Mouse (Mus musculus) megakaryocyte, adult 5-6 weeks (primary cell): ENCODE measurements around the gene Mfap3. TPM values are rescaled to one million over a fixed set of nuclear protein-coding genes. Genes with fewer than 3 reads are reported as not detected.
"Not testable (repeated sequence)": the region's sequence is repeated elsewhere in the genome, so short reads cannot be mapped to it uniquely, and the experiment has no call there.

Source experiments
- ATAC-seq: 2 replicates; pipeline ENCODE4 v1.8.0; 2016; ENCODE audit warnings: mild to moderate bottlenecking, inconsistent platforms; ENCODE audit not compliant: poor library complexity, severe bottlenecking
- total RNA-seq, 2 experiments: library from RNA; stranded (forward) in 1 of 2; stranded (reverse) in 1 of 2; fragments of 153-499, 151-499 nt in 1 of 2; fragments of 221-1000, 200-1000 nt in 1 of 2; gene quantifications; 2 replicates each; pipeline versions ENCODE4 v1.2.3 to v1.2.4; 2015 to 2017

The Mfap3 gene
- total RNA-seq, 2 experiments from 2014 or later = 36.4 to 39.9 TPM

DNA sequence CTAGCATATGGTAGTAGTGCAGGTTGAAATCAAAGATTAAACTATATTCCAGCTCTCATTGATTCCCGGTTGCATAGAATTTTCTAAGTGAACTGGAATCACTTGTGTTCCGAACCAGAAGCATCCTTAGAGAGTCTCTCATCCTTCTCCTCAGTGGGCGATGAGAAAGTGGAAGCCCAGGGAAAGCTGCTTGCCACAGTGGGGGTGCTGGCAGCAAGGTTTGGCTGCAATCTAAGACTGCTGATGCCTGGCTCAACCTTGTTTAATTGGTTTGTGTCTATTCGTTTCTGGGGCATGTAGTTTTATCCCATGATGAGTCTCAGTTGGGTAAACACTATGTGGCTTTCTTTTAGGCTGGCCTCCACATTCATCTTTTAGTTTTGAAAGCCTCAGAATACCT lies 9.0 kb downstream of the Mfap3 start:
- ATAC-seq = no peak

DNA sequence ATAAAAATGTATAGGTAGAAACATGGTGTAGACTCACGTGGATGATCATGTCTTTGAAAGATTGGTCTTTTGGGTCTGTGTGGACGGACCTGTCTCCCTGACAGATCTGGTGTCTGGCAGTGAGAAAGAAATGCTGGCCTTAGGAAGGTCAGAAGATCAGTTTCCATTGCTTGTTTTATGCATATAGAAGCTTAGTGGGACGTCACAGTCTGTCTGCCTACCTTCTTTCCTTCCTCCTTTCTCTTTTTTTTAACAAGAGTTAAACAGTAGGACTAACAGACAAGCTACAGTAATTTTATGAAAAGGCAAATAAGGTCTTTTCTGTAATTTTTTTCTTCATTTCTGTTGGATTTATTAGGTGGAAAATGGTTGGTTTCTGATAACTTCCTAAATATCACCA lies 10.6 kb downstream of the Mfap3 start:
- ATAC-seq = no peak

DNA sequence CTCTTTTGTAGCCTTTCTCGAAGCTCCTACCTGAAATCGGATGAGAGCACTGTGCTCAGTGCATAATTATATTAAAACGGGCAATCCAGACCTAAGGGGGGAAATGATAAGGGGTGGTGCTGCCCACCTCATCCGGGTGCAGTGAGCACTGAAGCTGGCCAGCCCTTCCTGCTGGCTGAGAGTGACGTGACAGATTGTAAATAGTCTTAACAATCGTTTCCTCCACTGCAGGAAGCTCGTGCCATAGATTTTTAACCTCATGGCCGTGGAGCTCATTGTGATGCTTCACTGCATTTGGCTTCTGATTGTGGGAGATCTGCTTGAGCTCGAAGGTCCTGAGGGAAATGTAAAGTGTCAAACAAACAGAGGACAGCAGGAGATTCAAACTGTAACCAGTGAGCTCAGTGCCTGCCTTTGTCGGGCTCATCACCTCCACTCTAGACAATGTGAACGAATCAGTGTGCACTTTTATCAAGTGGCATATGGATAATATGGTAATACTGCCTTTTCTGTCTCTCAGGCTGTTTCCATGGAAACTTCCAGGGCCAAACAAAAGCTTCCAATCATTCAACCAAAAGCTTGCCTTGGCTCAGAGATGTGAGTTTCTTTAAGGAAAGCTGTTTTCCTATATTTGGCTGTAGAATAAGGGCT lies 13.0 kb downstream of the Mfap3 start:
- ATAC-seq = no peak

DNA sequence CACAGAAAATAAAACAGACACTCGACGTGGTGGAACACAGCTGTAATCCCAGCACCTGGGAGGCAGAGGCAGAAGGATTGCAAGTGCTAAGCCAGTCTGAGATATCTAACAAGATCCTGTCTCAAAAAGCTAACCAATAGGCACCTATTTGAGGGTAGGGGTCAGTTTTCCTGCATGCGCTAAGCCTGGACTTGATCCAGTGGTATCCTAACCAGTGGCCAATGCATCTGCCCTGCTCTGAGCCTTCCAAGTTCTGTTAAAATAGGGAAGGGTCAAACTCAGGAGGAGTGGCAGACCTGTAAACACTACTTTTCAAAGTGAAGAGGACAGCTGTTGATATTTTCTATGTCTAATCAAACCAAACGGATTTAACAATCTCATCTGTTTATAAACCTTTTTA lies 13.8 kb downstream of the Mfap3 start:
- ATAC-seq = no peak

DNA sequence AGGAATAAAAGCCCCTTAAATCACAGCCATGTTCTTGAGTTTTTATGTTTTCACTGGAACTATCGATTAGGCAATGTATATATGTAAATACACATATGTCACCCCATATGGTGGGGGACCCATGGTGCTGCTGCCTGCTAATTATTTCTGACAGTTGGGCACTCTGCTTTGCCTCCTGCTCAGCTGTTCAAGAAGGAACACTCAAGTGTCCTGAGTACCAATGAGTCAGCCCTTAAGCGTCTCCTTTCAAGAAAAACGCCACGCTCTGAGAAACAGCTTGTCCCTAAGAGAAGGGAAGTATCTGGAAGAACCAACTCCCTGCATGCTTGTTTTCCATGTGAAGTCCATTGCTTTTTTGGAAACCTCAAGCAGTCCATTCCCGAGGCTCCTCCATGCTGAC lies 17.4 kb downstream of the Mfap3 start:
- ATAC-seq = no peak

DNA sequence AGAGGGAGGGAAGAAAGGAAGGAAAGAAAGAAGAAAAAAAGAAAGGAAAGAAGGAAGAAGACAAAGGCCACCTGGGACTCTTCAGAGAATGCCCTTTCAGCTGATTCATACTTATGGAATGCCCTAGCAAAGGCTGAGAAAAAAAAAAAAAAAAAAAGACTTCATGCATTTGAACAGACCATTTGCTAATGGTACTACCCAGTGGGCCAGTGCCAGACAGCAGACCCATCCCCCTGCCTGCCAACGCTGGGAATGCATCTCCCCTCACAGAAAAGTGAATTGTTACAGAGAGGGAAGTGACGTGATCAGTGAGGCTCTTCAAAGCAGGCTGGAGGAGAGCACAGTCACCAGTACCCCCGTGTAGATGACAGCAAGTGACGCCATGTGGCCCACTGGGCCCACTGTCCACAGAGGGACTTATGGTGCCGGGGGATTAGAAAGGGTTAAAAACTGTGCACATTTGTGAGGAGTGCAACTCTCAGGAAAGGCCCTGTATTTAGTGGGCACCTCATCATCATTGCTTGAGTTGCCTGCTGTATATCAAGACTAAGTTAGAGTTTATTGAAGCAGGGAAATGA lies 21.5 kb downstream of the Mfap3 start:
- no peak for ATAC-seq

DNA sequence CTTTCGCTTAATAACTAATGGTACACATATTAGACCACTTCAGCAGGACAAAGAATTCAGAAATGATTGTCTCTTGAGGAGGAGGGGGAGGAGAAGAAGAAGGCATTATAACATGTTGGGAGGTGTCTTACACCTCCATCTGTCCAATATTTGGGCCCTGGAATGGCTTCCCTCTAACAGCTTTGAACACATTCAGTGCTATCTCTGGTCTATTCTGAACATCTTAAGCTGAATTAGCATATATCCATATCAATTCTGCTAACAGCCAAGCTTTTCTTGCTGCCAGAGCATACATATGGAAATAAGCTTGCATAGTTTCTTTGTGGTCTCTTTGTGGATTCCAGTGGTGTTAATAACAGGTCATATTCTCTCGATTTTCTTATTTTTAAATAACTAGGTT lies 22.2 kb downstream of the Mfap3 start:
- ATAC-seq = no peak

DNA sequence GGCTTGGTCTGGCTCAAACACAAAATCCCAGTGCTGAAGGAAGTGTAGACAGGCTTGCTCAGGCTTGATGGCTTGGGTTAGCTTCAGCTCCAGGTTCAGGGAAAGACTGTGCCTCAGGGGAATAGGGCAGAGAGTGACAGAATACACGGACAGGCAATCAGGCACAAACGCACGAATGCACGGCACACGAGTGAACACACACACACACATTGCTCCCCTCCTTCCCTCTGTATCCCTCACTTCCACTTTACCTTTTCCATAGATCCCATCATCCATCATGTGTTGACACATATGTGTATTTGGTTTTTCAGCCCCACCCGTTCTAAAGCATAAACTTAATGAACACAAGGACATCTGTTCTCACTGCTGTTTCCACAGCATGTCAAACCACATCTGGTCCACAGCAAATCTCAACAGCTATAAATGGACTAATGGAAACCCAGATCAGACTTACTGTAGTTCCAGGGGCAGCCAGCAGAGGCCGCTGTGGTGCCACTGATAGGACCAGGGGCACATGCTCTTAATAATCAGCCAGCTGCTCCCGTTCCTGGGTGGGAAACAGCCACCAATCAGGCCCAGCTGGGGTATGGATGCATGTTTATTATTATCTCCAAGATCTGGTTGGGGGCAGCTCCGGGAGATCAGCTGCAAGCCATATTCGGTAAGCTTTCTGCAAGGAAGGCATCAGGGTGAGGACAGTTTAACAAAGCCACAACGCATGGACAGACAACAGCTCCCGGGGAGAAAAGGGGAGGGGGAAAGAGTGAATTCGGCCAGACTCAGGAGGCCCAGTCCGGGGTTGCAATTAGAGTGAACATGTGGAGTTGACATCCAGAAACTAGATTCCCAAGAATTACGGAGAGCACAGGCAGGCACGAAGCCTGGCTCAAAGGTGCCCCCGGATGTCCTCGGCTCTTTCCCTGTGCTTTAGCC lies 30.4 kb downstream of the Mfap3 start:
- peak; percentile 90 for ATAC-seq

DNA sequence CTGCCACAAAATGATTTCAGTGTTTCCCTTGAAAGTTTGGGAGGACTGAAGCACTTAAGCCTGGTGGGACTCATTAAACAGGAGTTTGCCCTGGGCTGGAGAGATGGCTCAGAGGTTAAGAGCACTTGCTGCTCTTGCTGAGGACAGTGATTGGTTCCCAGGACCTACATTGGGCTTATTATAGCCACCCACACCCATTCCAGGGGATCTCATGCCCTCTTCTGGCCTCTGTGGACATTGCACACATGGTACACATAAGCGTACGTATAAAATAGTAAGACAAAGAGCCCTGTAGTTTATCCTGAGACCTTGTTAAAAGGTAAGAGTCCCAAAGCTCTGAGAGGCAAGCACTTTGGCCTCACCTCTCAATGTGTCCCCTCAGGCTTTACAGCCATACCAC lies 31.8 kb downstream of the Mfap3 start:
- no peak for ATAC-seq

DNA sequence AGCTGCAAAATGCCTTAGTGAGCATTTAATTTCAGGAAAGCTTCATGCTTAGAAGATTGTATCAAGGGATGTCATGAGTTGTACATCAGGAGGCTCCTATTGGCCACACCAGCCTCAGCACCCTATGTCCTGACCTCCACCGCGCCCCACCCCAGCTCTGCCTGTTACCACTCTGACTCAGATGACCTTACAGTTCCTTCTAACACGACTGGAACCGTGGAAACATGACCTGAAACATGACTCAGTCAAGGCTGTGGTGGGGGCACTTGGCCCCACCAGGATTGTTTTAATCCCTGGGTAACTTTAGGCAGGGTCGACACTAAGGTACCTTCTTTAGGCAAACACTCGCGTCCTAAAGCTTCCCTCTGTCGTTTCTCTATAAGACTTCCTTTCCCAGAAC lies 32.6 kb downstream of the Mfap3 start:
- ATAC-seq = no peak

DNA sequence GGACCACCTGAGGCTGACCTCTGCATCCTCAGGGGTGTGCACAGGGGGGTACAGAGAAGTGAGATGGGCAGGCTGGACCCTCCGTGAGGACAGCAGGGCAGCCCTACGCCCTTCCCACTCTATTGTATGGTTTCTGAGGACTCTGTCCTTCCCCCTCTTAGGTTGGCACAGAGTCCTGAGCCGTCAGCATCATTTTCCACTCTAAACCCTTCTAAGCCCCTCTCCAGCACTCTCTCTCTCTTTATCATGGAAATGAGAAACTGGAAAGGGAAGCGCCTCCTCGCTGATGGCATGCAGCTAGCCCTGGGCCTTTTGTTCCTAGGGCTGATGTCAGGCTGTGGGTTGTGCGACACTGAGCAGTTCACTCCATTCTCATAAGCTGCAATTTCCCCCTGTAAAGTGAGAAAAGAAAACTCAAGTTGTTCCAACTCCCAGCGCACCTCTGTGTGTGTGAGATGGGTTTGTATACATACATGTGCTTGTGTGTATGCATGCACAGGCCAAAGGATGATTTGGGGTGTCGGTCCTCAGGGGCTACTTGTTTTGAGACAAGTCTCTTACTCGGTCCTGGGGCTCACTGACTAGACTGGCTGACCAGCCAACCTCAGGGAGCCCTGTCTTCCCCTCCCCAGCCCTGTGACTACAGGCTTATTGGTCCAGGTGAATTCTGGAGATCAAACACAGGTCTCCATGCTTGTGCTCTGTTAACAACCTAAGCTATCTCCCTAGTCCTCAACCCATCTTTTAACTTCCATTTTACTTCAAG lies 34.7 kb downstream of the Mfap3 start:
- no peak for ATAC-seq

DNA sequence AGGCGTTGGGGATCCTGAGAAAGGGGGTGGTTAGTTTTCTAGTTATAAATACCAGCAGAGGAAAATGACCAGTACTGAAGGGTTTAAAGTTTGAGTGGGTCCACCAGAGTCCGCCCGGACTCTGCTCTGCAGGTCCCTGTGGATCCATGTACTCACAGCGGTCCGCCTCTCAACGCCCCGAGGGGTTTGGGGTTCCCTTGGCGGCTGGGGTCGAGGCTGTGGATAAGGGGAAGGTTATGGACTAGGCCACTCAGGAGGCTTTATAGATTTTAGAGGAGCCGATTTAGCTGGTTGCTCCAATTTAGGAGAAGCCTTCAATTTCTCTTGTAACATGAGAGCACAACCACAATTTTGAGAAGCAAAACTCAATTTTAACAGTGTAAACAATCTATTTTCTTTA lies 39.5 kb downstream of the Mfap3 start:
- not testable (repeated sequence) for ATAC-seq

DNA sequence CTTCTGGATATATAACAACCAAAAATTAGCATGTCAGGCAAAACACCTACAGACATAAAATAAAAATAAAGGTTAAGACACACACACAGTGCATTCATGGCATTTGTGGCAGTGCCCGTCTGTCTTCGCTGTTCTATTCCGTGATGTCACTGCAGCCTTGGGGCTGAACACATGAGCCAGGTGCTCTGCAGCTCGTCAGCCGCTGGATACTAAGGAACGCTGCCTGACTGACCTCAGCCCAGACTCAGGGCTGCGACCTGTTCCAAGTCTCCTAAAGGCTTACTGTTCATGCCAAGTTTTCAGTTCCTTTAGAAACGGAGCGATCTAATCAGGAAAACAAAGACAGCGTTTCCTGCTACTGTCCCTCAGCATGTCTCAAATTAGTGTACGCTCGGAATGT lies 46.1 kb downstream of the Mfap3 start:
- no peak for ATAC-seq

DNA sequence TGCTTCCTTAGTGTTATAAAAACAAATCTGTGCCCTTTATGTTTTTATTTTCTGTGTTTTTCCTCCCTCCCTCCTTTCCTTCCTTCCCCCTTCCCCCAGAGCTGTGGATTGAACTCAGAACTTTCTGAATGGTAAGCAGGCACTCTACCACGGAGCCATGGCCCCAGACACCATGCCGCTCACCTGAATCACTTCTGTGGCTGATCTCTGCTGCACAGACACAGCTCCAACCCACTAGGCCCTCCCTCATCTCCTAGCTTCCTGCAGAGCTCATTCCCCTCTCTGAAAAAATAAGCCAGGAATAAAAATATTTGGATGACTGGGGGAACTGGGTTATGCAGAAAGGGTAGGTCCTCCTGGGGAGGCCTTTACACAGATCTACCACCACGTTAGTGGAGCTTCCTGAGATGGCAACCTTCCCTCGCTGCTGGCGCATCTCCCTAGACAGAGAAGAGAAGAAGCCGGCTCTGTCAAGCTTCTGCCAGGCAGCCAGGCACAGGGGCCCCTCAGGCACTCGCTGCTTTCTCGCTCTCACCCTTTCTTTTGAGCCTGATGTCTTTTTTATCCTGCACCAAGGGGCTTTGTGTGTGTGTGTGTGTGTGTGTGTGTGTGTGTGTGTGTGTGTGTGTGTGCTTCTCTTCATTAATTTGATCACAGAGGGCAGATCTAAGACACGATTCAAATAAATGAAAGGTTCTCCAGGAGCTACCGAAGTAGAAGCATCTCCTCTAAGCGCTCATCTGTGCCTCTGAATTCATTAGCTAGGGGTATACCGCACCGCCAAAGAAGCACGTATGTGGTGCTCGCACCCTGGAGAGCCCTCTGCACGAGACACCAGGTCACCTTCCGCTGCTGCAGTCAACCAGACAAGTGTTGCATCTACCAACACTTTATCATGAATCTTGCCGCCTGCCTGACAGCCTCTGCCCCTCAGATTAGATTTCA lies 47.9 kb downstream of the Mfap3 start:
- ATAC-seq = no peak

DNA sequence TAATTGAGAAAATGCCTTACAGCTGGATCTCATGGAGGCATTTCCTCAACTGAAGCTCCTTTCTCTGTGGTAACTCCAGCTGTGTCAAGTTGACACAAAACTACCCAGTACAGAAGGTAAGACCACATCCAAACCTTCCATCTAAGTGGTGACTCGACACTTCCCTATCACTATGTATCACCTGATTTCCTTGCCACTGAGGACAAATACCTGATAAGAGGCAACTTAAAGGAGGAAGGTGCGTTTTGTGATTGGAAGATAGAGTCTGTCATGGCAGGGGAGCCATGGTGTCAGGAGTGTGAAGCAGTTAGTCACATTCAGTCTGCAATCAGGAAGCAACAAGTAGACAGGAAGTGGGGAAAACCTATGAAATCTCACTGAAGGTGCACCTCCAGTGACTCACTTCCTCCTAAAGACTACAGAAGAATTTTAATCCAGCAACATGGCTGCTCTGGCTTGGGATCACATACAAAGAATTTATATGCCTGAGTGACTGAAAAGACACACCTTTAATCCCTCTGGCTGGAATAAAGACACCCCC lies 50.6 kb downstream of the Mfap3 start:
- peak; percentile 60; the same call in 1 of the 2 replicates for ATAC-seq

DNA sequence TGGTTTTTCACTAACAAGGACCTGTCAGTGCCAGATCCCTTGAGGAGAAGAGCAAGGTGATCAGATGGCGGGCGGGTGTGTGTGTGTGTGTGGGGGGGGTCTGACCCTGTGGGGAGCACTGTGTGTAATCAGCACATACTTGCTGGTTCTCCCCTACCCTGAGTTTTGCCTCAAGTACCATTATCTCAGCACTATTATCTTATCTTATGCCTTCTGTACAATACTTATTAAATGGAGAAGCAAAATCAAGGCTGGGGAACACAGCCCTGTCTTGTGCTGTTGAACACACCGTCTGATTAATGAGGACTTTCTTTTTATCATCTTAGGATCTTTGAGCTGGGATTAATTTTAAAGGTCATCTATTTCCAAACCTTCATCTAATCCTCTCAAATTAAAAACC lies 52.6 kb downstream of the Mfap3 start:
- ATAC-seq = no peak

DNA sequence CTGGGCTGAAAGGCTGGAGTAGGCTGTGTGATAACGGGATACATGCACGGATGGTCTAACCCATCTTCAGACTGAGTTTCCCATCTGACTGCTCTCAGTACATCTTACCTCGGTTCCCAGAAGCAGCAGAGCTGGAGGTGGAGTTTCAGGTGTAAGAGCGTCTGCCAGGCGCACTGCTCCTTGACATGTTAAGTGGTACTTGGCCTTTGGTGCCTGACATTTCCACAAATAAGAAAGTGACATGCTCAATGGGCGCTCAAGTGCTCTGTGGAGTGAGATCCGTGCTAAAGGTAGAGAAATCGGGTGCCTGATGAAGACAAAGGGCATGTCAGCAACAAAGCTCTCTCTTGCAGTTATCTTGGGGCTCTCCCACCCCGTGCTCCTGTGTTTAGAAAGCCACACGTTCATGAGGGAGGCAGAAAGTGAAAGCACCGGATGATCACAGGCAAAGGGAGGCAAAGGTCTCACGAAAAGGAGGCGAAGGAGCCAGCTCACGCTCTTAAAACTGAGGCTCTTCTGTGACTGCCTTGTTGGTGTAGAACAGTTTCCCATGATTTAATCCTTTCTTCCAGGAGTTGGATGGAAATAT lies 55.3 kb downstream of the Mfap3 start:
- no peak for ATAC-seq

DNA sequence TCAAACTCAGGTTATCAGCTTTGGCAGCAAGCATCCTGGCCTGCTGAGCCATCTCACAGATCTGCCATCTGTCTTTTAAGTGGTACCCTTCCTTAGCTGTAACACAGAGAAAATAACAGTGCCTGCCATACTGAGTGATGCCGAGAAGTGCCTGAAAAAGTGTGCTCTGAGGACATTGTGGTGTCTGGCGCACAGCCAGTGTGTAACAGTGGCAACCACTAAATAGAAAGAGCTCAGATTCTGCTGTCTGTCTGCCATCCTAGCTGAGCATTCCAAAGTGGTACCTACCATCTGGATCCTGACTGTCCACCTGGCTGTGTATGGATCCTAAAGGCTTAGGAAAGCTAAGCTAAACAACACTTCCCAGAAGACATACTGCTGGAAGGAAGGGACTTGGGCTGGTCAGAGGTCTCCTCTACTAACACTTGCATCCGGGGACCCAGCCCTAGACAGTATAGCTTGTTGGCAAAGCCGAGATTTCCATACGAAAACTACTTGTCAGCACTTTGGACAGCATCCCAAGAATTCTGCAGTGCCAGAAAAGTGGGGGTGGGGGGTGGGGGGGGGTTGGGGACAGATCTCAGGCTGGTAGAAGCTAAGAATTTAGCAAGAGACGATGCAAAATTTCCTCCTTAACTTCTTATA lies 58.5 kb downstream of the Mfap3 start:
- no peak for ATAC-seq
